Mouse (Mus musculus) kidney, adult 2 months (tissue): ENCODE measurements around the gene Stk11.

Source experiments
- CTCF ChIP-seq: fragments of 200-500 bp; conservative IDR thresholded peaks from 2 replicates; pipeline ENCODE4 v1.5.1; 2011; ENCODE audit warnings: low read depth, mild to moderate bottlenecking, control low read depth, low read length, moderate library complexity, mixed read lengths; ENCODE audit not compliant: insufficient read depth, insufficient read length
- POLR2A ChIP-seq: fragments of 200-500 bp; IDR thresholded peaks from one replicate; pipeline ENCODE4 v1.6.1; 2011; ENCODE audit warnings: low read depth, low read length, control low read depth

DNA sequence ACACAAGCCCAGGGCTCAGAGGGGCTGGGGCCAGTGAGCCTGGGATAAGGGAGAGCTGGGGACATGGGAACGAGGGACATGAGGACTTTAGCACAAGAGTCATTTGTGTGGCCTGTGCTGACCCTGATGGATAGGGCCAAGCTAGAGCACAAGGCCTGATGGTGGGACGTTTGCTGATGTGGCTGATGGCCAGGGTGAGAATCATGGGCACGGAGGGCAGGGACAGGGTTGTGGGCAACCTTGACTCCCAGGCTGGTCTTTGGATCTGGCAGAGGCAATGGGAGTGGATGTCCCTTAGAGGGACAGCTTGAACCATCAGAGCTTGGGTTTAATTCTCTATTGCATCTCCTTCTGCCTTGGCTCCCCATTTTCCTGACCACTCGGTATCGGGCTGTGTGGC is 38.3 kb upstream of the Stk11 start:
- no peak for TF ChIP-seq POLR2A
- TF ChIP-seq CTCF: no peak
